Mouse (Mus musculus) embryonic facial prominence, embryonic 11.5 days (tissue): ENCODE measurements around the gene Nav2. TPM values are rescaled to one million over a fixed set of nuclear protein-coding genes. Genes with fewer than 3 reads are reported as not detected.
A peak's percentile ranks its signal among the peaks of the same experiment; 100 is the strongest.

Source experiments
- ATAC-seq: fragments of 200-750 bp; cut with Nextera tagmentation; replicated peaks from 2 replicates; pipeline ENCODE4 v1.8.0; 2017; ENCODE audit warnings: low read depth; ENCODE audit not compliant: insufficient number of reproducible peaks, low FRiP score, low TSS enrichment
- DNase-seq: peaks from one replicate; pipeline ENCODE4 v3.0.0-alpha.2; 2015; ENCODE audit warnings: low spot score
- H3K27ac ChIP-seq: fragments of 300-500 bp; sonication (generic); replicated peaks from 2 replicates; pipeline ENCODE4 v1.5.1; 2014; ENCODE audit warnings: mild to moderate bottlenecking, low read depth, low read length, control low read depth
- H3K27me3 ChIP-seq: fragments of 300-500 bp; sonication (generic); 2 replicates; pipeline ENCODE4 v1.6.1; 2014; ENCODE audit warnings: mild to moderate bottlenecking, low read length, moderate library complexity, mixed read lengths; ENCODE audit not compliant: control insufficient read depth, insufficient read depth
- H3K36me3 ChIP-seq: fragments of 300-500 bp; sonication (generic); replicated peaks from 2 replicates; pipeline ENCODE4 v1.6.1; 2014; ENCODE audit warnings: low read depth, mild to moderate bottlenecking, low read length, moderate library complexity, mixed read lengths; ENCODE audit not compliant: control insufficient read depth, insufficient read depth
- H3K4me1 ChIP-seq: fragments of 300-500 bp; sonication (generic); 2 replicates; pipeline ENCODE4 v1.6.1; 2014; ENCODE audit warnings: low read length, mixed read lengths; ENCODE audit not compliant: control insufficient read depth, insufficient read depth
- H3K4me2 ChIP-seq: fragments of 300-500 bp; sonication (generic); 2 replicates; pipeline ENCODE4 v1.6.1; 2014; ENCODE audit warnings: low read depth, mild to moderate bottlenecking, control low read depth, low read length, moderate library complexity
- H3K4me3 ChIP-seq: fragments of 300-500 bp; sonication (generic); 2 replicates; pipeline ENCODE4 v1.5.1; 2014; ENCODE audit warnings: low read depth, low read length, control low read depth
- H3K9ac ChIP-seq: fragments of 300-500 bp; sonication (generic); replicated peaks from 2 replicates; pipeline ENCODE4 v1.6.1; 2014; ENCODE audit warnings: mild to moderate bottlenecking, control low read depth, low read length
- H3K9me3 ChIP-seq: fragments of 300-500 bp; sonication (generic); replicated peaks from 2 replicates; pipeline ENCODE4 v1.6.1; 2016; ENCODE audit warnings: mild to moderate bottlenecking, low read length, inconsistent platforms, mixed read lengths; ENCODE audit not compliant: control insufficient read depth
- WGBS: fragments of 180-500 bp; shearing (Covaris S2); extraction: QIAGEN DNeasy Blood & Tissue Kit; methylation state at CpG from one replicate; pipeline ENCODE4 v1.1.7; 2014; 5-methylcytosine and 5-hydroxymethylcytosine counted together
- polyA plus RNA-seq: library from polyadenylated mRNA; unstranded; fragments of >200 nt; fragmentation: Nextera tagmentation; extraction: Ambion mirVana; gene quantifications from 2 replicates; pipeline ENCODE4 v1.2.1, GENCODE M21; 2014

Gene Nav2
- polyA plus RNA-seq, 1 experiment from 2014 or later, result 7.3 TPM

- Histone ChIP-seq H3K27ac (no peak overlapping the region), H3K9ac (no peak overlapping the region), H3K36me3 (no peaks in the 10 kb centered on the region), H3K27me3 (no peaks in the 10 kb centered on the region), H3K4me1 (0 out of 2 replicates have a peak, but pooled peaks cover 2% of the 10 kb centered on the region), H3K4me2 (no peak overlapping the region), H3K4me3 (no peak overlapping the region), H3K9me3 (no peaks in the 10 kb centered on the region)
- DNase-seq (no peak), ATAC-seq (no peak)
- WGBS, result 77% methylated on average over 7 of the region's 7 CpGs
These were observed 528.0 kb downstream of the Nav2 start for GRCm38 (mm10) chr7:49436492-49436891.

- Histone ChIP-seq H3K27ac (peak overlapping the region; percentile 54), H3K9me3 (no peaks in the 10 kb centered on the region), H3K9ac (no peak overlapping the region), H3K27me3 (no peaks in the 10 kb centered on the region), H3K4me1 (0 out of 2 replicates have a peak, but pooled peaks cover 2% of the 10 kb centered on the region), H3K36me3 (no peaks in the 10 kb centered on the region), H3K4me3 (no peak overlapping the region), H3K4me2 (no peak overlapping the region)
- peak; percentile 36; the same call in 1 of the 2 replicates for ATAC-seq
- DNase-seq, result peak; percentile 83
- WGBS, result 17% methylated on average over 11 of the region's 11 CpGs
These were observed 529.4 kb downstream of the Nav2 start for GRCm38 (mm10) chr7:49437901-49438300.

GRCm38 (mm10) chr7:49439136-49439535 lies 530.6 kb downstream of the Nav2 start:
- 0 out of 2 replicates have a peak overlapping the region, but pooled peaks have one; percentile 54 for H3K27ac ChIP-seq
- H3K9ac ChIP-seq, result no peak overlapping the region
- H3K4me1 ChIP-seq, result peaks cover 2% of the 10 kb centered on the region; the same call in 1 of the 2 replicates
- H3K4me2 ChIP-seq, result no peak overlapping the region
- H3K27me3 ChIP-seq, result no peaks in the 10 kb centered on the region
- no peak overlapping the region for H3K4me3 ChIP-seq
- no peaks in the 10 kb centered on the region for H3K36me3 ChIP-seq
- ATAC-seq (no peak), DNase-seq (peak; percentile 44)
- no peaks in the 10 kb centered on the region for H3K9me3 ChIP-seq
- WGBS, result 72% methylated on average over 2 of the region's 2 CpGs

GRCm38 (mm10) chr7:49440333-49440969 lies 531.9 kb downstream of the Nav2 start:
- Histone ChIP-seq H3K4me3 (no peak overlapping the region), H3K36me3 (no peaks in the 10 kb centered on the region), H3K9me3 (no peaks in the 10 kb centered on the region), H3K4me1 (peaks cover 2% of the 10 kb centered on the region; the same call in 1 of the 2 replicates), H3K9ac (no peak overlapping the region), H3K4me2 (no peak overlapping the region), H3K27me3 (no peaks in the 10 kb centered on the region), H3K27ac (no peak overlapping the region)
- WGBS, result 89% methylated on average over 14 of the region's 14 CpGs
- ATAC-seq, result no peak
- no peak for DNase-seq

- no peak overlapping the region for H3K27ac ChIP-seq
- H3K9ac ChIP-seq, result no peak overlapping the region
- H3K36me3 ChIP-seq, result no peaks in the 10 kb centered on the region
- H3K4me2 ChIP-seq, result no peak overlapping the region
- no peak overlapping the region for H3K4me3 ChIP-seq
- H3K27me3 ChIP-seq, result no peaks in the 10 kb centered on the region
- peaks cover 2% of the 10 kb centered on the region; the same call in 1 of the 2 replicates for H3K4me1 ChIP-seq
- no peaks in the 10 kb centered on the region for H3K9me3 ChIP-seq
- DNase-seq (no peak), ATAC-seq (no peak)
- 47% methylated on average over 8 of the region's 8 CpGs for WGBS
These were observed 533.7 kb downstream of the Nav2 start for GRCm38 (mm10) chr7:49442174-49442573.

- Histone ChIP-seq H3K9me3 (no peaks in the 10 kb centered on the region), H3K27ac (no peak overlapping the region), H3K4me1 (peaks cover 3% of the 10 kb centered on the region), H3K36me3 (no peaks in the 10 kb centered on the region), H3K27me3 (0 out of 2 replicates have a peak, but pooled peaks cover 3% of the 10 kb centered on the region), H3K4me2 (no peak overlapping the region), H3K4me3 (no peak overlapping the region), H3K9ac (0 out of 2 replicates have a peak overlapping the region, but pooled peaks have one; percentile 18)
- ATAC-seq (no peak), DNase-seq (no peak)
- 72% methylated on average over 3 of the region's 3 CpGs for WGBS
These were observed 540.1 kb downstream of the Nav2 start for GRCm38 (mm10) chr7:49448580-49448979.

GRCm38 (mm10) chr7:49450261-49451141 lies 542.0 kb downstream of the Nav2 start:
- peak; percentile 69 for ATAC-seq
- no peaks in the 10 kb centered on the region for H3K9me3 ChIP-seq
- H3K4me3 ChIP-seq, result no peak overlapping the region
- WGBS, result 7% methylated on average over 22 of the region's 22 CpGs
- no peaks in the 10 kb centered on the region for H3K36me3 ChIP-seq
- peak overlapping the region; percentile 65 for H3K27ac ChIP-seq
- H3K9ac ChIP-seq, result peak overlapping the region; percentile 39; the same call in 1 of the 2 replicates
- H3K4me1 ChIP-seq, result peaks cover 3% of the 10 kb centered on the region
- 0 out of 2 replicates have a peak, but pooled peaks cover 3% of the 10 kb centered on the region for H3K27me3 ChIP-seq
- peak overlapping the region; percentile 38 for H3K4me2 ChIP-seq
- DNase-seq, result peak; percentile 89
